Mouse (Mus musculus) c-Kit-positive CD71-positive TER-119-positive erythroid progenitor cells, embryonic 14.5 days (primary cell): Measurements from ENCODE around the gene Ddx27.
"Not testable (repeated sequence)": the region's sequence is repeated elsewhere in the genome, so short reads cannot be mapped to it uniquely, and the experiment has no call there.

Source experiments
- DNase-seq: peaks from one replicate; pipeline ENCODE4 v3.0.0-alpha.2; 2013; ENCODE audit warnings: low spot score

Gene Ddx27

GRCm38 (mm10) chr2:167014702-167015381 lies at the start of gene Ddx27:
Ddx27 (plus strand) TSS chr2:167015193.
- DNase-seq: peak; percentile 91

- no peak for DNase-seq
Measured at GRCm38 (mm10) chr2:166973153-166973552, 41.8 kb upstream of the Ddx27 start.

- DNase-seq: no peak
Measured at GRCm38 (mm10) chr2:166974177-166974872, 40.7 kb upstream of the Ddx27 start.

GRCm38 (mm10) chr2:166976356-166976755 lies 38.6 kb upstream of the Ddx27 start:
- no peak for DNase-seq

- no peak for DNase-seq
Measured at GRCm38 (mm10) chr2:166977490-166977889, 37.5 kb upstream of the Ddx27 start.

GRCm38 (mm10) chr2:166980161-166980560 lies 34.8 kb upstream of the Ddx27 start:
- no peak for DNase-seq

GRCm38 (mm10) chr2:166983351-166983894 lies 31.6 kb upstream of the Ddx27 start:
- DNase-seq: no peak

GRCm38 (mm10) chr2:166990861-166991260 lies 24.1 kb upstream of the Ddx27 start:
- DNase-seq: no peak

GRCm38 (mm10) chr2:166991945-166992344 lies 23.0 kb upstream of the Ddx27 start:
- no peak for DNase-seq

GRCm38 (mm10) chr2:166995021-166995795 lies 19.8 kb upstream of the Ddx27 start:
- DNase-seq: peak; percentile 51

GRCm38 (mm10) chr2:166995796-166996532 lies 19.0 kb upstream of the Ddx27 start, which contains the start of gene Stau1:
Stau1 (minus strand) TSS chr2:166996299.
- DNase-seq: peak; percentile 93

- no peak for DNase-seq
Measured at GRCm38 (mm10) chr2:166996533-166996894, 18.5 kb upstream of the Ddx27 start.

GRCm38 (mm10) chr2:167001486-167001885 lies 13.5 kb upstream of the Ddx27 start:
- DNase-seq: no peak

GRCm38 (mm10) chr2:167004099-167004854 lies 10.7 kb upstream of the Ddx27 start:
- DNase-seq: peak; percentile 74

GRCm38 (mm10) chr2:167006355-167006754 lies 8.6 kb upstream of the Ddx27 start:
- DNase-seq: no peak

- DNase-seq: no peak
Measured at GRCm38 (mm10) chr2:167007001-167007491, 7.9 kb upstream of the Ddx27 start.

- DNase-seq: not testable (repeated sequence)
Measured at GRCm38 (mm10) chr2:167007565-167007964, 7.4 kb upstream of the Ddx27 start.

- no peak for DNase-seq
Measured at GRCm38 (mm10) chr2:167009483-167009882, 5.5 kb upstream of the Ddx27 start.

- no peak for DNase-seq
Measured at GRCm38 (mm10) chr2:167010546-167010945, 4.4 kb upstream of the Ddx27 start.

- DNase-seq: no peak
Measured at GRCm38 (mm10) chr2:167015382-167015718, 357 bp downstream of the Ddx27 start.

GRCm38 (mm10) chr2:167019396-167019795 lies 4.4 kb downstream of the Ddx27 start:
- DNase-seq: no peak
